Mouse (Mus musculus): ENCODE measurements around the gene Adh4. TPM values are rescaled to one million over a fixed set of nuclear protein-coding genes. Genes with fewer than 3 reads are reported as not detected.
"Not testable (repeated sequence)": the region's sequence is repeated elsewhere in the genome, so short reads cannot be mapped to it uniquely, and the experiment has no call there.

Gene Adh4
- 1 to 10 TPM in 1 of 2 experiments, under 1 TPM in 1; 0.22 to 1.0 TPM for total RNA-seq (2021)
- long read RNA-seq, experiment 1: 0 reads
- long read RNA-seq, experiment 2, partial matches to known transcripts: 0 of 1 reads
- long read RNA-seq, experiment 2, other reads (novel, unspliced or antisense): 0 of 1 reads

GRCm38 (mm10) chr3:138415121-138415690 is at the start of gene Adh4:
Adh4 (plus strand) TSS chr3:138415466.
- DNase-seq (ENCODE audit: low spot score in 2 of 2): no peak

- no peak for DNase-seq (ENCODE audit: low spot score in 2 of 2)
Measured at GRCm38 (mm10) chr3:138366181-138366580, 49.1 kb upstream of the Adh4 start.

GRCm38 (mm10) chr3:138369546-138369945 is 45.7 kb upstream of the Adh4 start:
- DNase-seq (ENCODE audit: low spot score in 2 of 2): no peak

- DNase-seq (ENCODE audit: low spot score in 2 of 2): not testable (repeated sequence)
Measured at GRCm38 (mm10) chr3:138370289-138370688, 45.0 kb upstream of the Adh4 start.

GRCm38 (mm10) chr3:138373920-138374319 is 41.3 kb upstream of the Adh4 start:
- no peak for DNase-seq (ENCODE audit: low spot score in 2 of 2)

- DNase-seq (ENCODE audit: low spot score in 2 of 2): no peak
Measured at GRCm38 (mm10) chr3:138375148-138375547, 40.1 kb upstream of the Adh4 start.

- no peak for DNase-seq (ENCODE audit: low spot score in 2 of 2)
Measured at GRCm38 (mm10) chr3:138381133-138381532, 34.1 kb upstream of the Adh4 start.

GRCm38 (mm10) chr3:138387155-138387554 is 28.1 kb upstream of the Adh4 start:
- no peak for DNase-seq (ENCODE audit: low spot score in 2 of 2)

- DNase-seq (ENCODE audit: low spot score in 2 of 2): no peak
Measured at GRCm38 (mm10) chr3:138404872-138405271, 10.4 kb upstream of the Adh4 start.

GRCm38 (mm10) chr3:138405341-138405740 is 9.9 kb upstream of the Adh4 start:
- no peak for DNase-seq (ENCODE audit: low spot score in 2 of 2)

GRCm38 (mm10) chr3:138405840-138406239 is 9.4 kb upstream of the Adh4 start:
- DNase-seq (ENCODE audit: low spot score in 2 of 2): no peak

GRCm38 (mm10) chr3:138407920-138408319 is 7.3 kb upstream of the Adh4 start:
- no peak for DNase-seq (ENCODE audit: low spot score in 2 of 2)

- DNase-seq (ENCODE audit: low spot score in 2 of 2): no peak
Measured at GRCm38 (mm10) chr3:138409585-138409984, 5.7 kb upstream of the Adh4 start.

- no peak for DNase-seq (ENCODE audit: low spot score in 2 of 2)
Measured at GRCm38 (mm10) chr3:138410211-138410610, 5.1 kb upstream of the Adh4 start.

GRCm38 (mm10) chr3:138419369-138419768 is 4.1 kb downstream of the Adh4 start:
- DNase-seq (ENCODE audit: low spot score in 2 of 2): no peak

GRCm38 (mm10) chr3:138420385-138420784 is 5.1 kb downstream of the Adh4 start:
- no peak for DNase-seq (ENCODE audit: low spot score in 2 of 2)

- no peak for DNase-seq (ENCODE audit: low spot score in 2 of 2)
Measured at GRCm38 (mm10) chr3:138423664-138424063, 8.4 kb downstream of the Adh4 start.

GRCm38 (mm10) chr3:138424247-138424646 is 9.0 kb downstream of the Adh4 start:
- no peak for DNase-seq (ENCODE audit: low spot score in 2 of 2)

GRCm38 (mm10) chr3:138430360-138430976 is 15.2 kb downstream of the Adh4 start:
- DNase-seq (ENCODE audit: low spot score in 2 of 2): no peak

GRCm38 (mm10) chr3:138431835-138432234 is 16.6 kb downstream of the Adh4 start:
- DNase-seq (ENCODE audit: low spot score in 2 of 2): no peak

- no peak for DNase-seq (ENCODE audit: low spot score in 2 of 2)
Measured at GRCm38 (mm10) chr3:138438716-138439115, 23.4 kb downstream of the Adh4 start.

- DNase-seq (ENCODE audit: low spot score in 2 of 2): no peak
Measured at GRCm38 (mm10) chr3:138442203-138442602, 26.9 kb downstream of the Adh4 start.

Measured in adrenal gland, postnatal 4 days (tissue).